Mouse (Mus musculus): Measurements from ENCODE around the gene Zmiz1. TPM values are rescaled to one million over a fixed set of nuclear protein-coding genes. Genes with fewer than 3 reads are reported as not detected.

Gene Zmiz1
- polyA plus RNA-seq, 1 experiment: 63.7 TPM

GRCm38 (mm10) chr14:25530815-25531214 is 71.8 kb downstream of the Zmiz1 start:
- TF ChIP-seq POLR2A (IDR thresholded peaks at IDR 0.05; ENCODE audit: borderline replicate concordance, insufficient read depth, low read length) (no peak), CTCF (IDR thresholded peaks at IDR 0.05; ENCODE audit: borderline replicate concordance, insufficient read depth, low read depth, low read length) (no peak)
- Histone ChIP-seq H3K4me3 (replicated peaks; ENCODE audit: insufficient read depth, low read depth, low read length) (no peak overlapping the region), H3K27me3 (ENCODE audit: control insufficient read depth, insufficient read depth, low read length) (no peaks in the 10 kb centered on the region), H3K27ac (ENCODE audit: insufficient read depth, low read length) (no peak overlapping the region), H3K4me1 (ENCODE audit: control insufficient read depth, insufficient read depth, low read length) (peaks cover 74% of the 10 kb centered on the region)
- 62% methylated on average over 5 of the region's 5 CpGs for WGBS
- DNase-seq: no peak

GRCm38 (mm10) chr14:25533010-25533409 is 74.0 kb downstream of the Zmiz1 start:
- 23% methylated on average over 3 of the region's 3 CpGs for WGBS

GRCm38 (mm10) chr14:25533631-25534395 is 74.8 kb downstream of the Zmiz1 start:
- DNase-seq: no peak
- 41% methylated on average over 9 of the region's 9 CpGs for WGBS
- Histone ChIP-seq H3K27ac (ENCODE audit: insufficient read depth, low read length) (no peak overlapping the region), H3K4me3 (replicated peaks; ENCODE audit: insufficient read depth, low read depth, low read length) (no peak overlapping the region), H3K27me3 (ENCODE audit: control insufficient read depth, insufficient read depth, low read length) (no peaks in the 10 kb centered on the region), H3K4me1 (ENCODE audit: control insufficient read depth, insufficient read depth, low read length) (peaks cover 70% of the 10 kb centered on the region)
- no peak for TF ChIP-seq CTCF (IDR thresholded peaks at IDR 0.05; ENCODE audit: borderline replicate concordance, insufficient read depth, low read depth, low read length)
- no peak for TF ChIP-seq POLR2A (IDR thresholded peaks at IDR 0.05; ENCODE audit: borderline replicate concordance, insufficient read depth, low read length)

More at GRCm38 (mm10) chr14:25533010-25533409, 74.0 kb downstream of the Zmiz1 start:
- Histone ChIP-seq H3K27me3 (ENCODE audit: control insufficient read depth, insufficient read depth, low read length) (no peaks in the 10 kb centered on the region), H3K4me3 (replicated peaks; ENCODE audit: insufficient read depth, low read depth, low read length) (no peak overlapping the region), H3K27ac (ENCODE audit: insufficient read depth, low read length) (no peak overlapping the region; the same call in 1 of the 2 replicates), H3K4me1 (ENCODE audit: control insufficient read depth, insufficient read depth, low read length) (peaks cover 72% of the 10 kb centered on the region)
- no peak for TF ChIP-seq CTCF (IDR thresholded peaks at IDR 0.05; ENCODE audit: borderline replicate concordance, insufficient read depth, low read depth, low read length)
- TF ChIP-seq POLR2A (IDR thresholded peaks at IDR 0.05; ENCODE audit: borderline replicate concordance, insufficient read depth, low read length): no peak
- no peak for DNase-seq

GRCm38 (mm10) chr14:25534396-25534769 is 75.4 kb downstream of the Zmiz1 start:
- Histone ChIP-seq H3K27ac (ENCODE audit: insufficient read depth, low read length) (no peak overlapping the region), H3K4me1 (ENCODE audit: control insufficient read depth, insufficient read depth, low read length) (peaks cover 72% of the 10 kb centered on the region), H3K27me3 (ENCODE audit: control insufficient read depth, insufficient read depth, low read length) (no peaks in the 10 kb centered on the region), H3K4me3 (replicated peaks; ENCODE audit: insufficient read depth, low read depth, low read length) (no peak overlapping the region)
- no peak for TF ChIP-seq CTCF (IDR thresholded peaks at IDR 0.05; ENCODE audit: borderline replicate concordance, insufficient read depth, low read depth, low read length)
- TF ChIP-seq POLR2A (IDR thresholded peaks at IDR 0.05; ENCODE audit: borderline replicate concordance, insufficient read depth, low read length): no peak
- DNase-seq: no peak

- H3K4me1 ChIP-seq (ENCODE audit: control insufficient read depth, insufficient read depth, low read length): peaks cover 79% of the 10 kb centered on the region
- no peak overlapping the region for H3K4me3 ChIP-seq (replicated peaks; ENCODE audit: insufficient read depth, low read depth, low read length)
- peak in 1 of 2 experiments; percentile 32 for DNase-seq
- H3K27ac ChIP-seq (ENCODE audit: insufficient read depth, low read length): peak overlapping the region; percentile 27
- H3K27me3 ChIP-seq (ENCODE audit: control insufficient read depth, insufficient read depth, low read length): no peaks in the 10 kb centered on the region
- TF ChIP-seq CTCF (IDR thresholded peaks at IDR 0.05; ENCODE audit: borderline replicate concordance, insufficient read depth, low read depth, low read length) (peak; percentile 7; the same call in 1 of the 2 replicates), POLR2A (IDR thresholded peaks at IDR 0.05; ENCODE audit: borderline replicate concordance, insufficient read depth, low read length) (no peak)
- WGBS: 26% methylated on average over 11 of the region's 11 CpGs
These were observed 76.1 kb downstream of the Zmiz1 start for GRCm38 (mm10) chr14:25534918-25535582.

GRCm38 (mm10) chr14:25535583-25535943 is 76.6 kb downstream of the Zmiz1 start:
- TF ChIP-seq CTCF (IDR thresholded peaks at IDR 0.05; ENCODE audit: borderline replicate concordance, insufficient read depth, low read depth, low read length) (no peak), POLR2A (IDR thresholded peaks at IDR 0.05; ENCODE audit: borderline replicate concordance, insufficient read depth, low read length) (no peak)
- H3K4me1 ChIP-seq (ENCODE audit: control insufficient read depth, insufficient read depth, low read length): peaks cover 84% of the 10 kb centered on the region
- DNase-seq: peak; percentile 70 to 78
- no peak overlapping the region for H3K4me3 ChIP-seq (replicated peaks; ENCODE audit: insufficient read depth, low read depth, low read length)
- H3K27me3 ChIP-seq (ENCODE audit: control insufficient read depth, insufficient read depth, low read length): no peaks in the 10 kb centered on the region
- WGBS: 12% methylated on average over 4 of the region's 4 CpGs
- peak overlapping the region; percentile 70 for H3K27ac ChIP-seq (ENCODE audit: insufficient read depth, low read length)

GRCm38 (mm10) chr14:25536476-25536875 is 77.5 kb downstream of the Zmiz1 start:
- DNase-seq: no peak
- Histone ChIP-seq H3K27me3 (ENCODE audit: control insufficient read depth, insufficient read depth, low read length) (no peaks in the 10 kb centered on the region), H3K27ac (ENCODE audit: insufficient read depth, low read length) (peak overlapping the region; percentile 60), H3K4me1 (ENCODE audit: control insufficient read depth, insufficient read depth, low read length) (peaks cover 90% of the 10 kb centered on the region), H3K4me3 (replicated peaks; ENCODE audit: insufficient read depth, low read depth, low read length) (no peak overlapping the region)
- 48% methylated on average over 8 of the region's 8 CpGs for WGBS
- no peak for TF ChIP-seq CTCF (IDR thresholded peaks at IDR 0.05; ENCODE audit: borderline replicate concordance, insufficient read depth, low read depth, low read length)
- TF ChIP-seq POLR2A (IDR thresholded peaks at IDR 0.05; ENCODE audit: borderline replicate concordance, insufficient read depth, low read length): no peak

GRCm38 (mm10) chr14:25537351-25537750 is 78.4 kb downstream of the Zmiz1 start:
- Histone ChIP-seq H3K4me3 (replicated peaks; ENCODE audit: insufficient read depth, low read depth, low read length) (no peak overlapping the region), H3K4me1 (ENCODE audit: control insufficient read depth, insufficient read depth, low read length) (peaks cover 87% of the 10 kb centered on the region), H3K27ac (ENCODE audit: insufficient read depth, low read length) (no peak overlapping the region), H3K27me3 (ENCODE audit: control insufficient read depth, insufficient read depth, low read length) (no peaks in the 10 kb centered on the region)
- no peak for DNase-seq
- TF ChIP-seq CTCF (IDR thresholded peaks at IDR 0.05; ENCODE audit: borderline replicate concordance, insufficient read depth, low read depth, low read length) (no peak), POLR2A (IDR thresholded peaks at IDR 0.05; ENCODE audit: borderline replicate concordance, insufficient read depth, low read length) (no peak)
- WGBS: 24% methylated on average over 1 of the region's 1 CpGs

Measured in cerebellum, adult 2 months (tissue).